Mouse (Mus musculus) yolk sac, embryonic 10.5 days (tissue): ENCODE results near the gene Hist1h2ab.
A peak's percentile ranks its signal among the peaks of the same experiment; 100 is the strongest.
"Not testable (repeated sequence)": the region's sequence is repeated elsewhere in the genome, so short reads cannot be mapped to it uniquely, and the experiment has no call there.

Source experiments
- DNase-seq: peaks from one replicate; pipeline ENCODE4 v3.0.0-alpha.2; 2017; ENCODE audit warnings: low spot score

Hist1h2ab gene

DNA sequence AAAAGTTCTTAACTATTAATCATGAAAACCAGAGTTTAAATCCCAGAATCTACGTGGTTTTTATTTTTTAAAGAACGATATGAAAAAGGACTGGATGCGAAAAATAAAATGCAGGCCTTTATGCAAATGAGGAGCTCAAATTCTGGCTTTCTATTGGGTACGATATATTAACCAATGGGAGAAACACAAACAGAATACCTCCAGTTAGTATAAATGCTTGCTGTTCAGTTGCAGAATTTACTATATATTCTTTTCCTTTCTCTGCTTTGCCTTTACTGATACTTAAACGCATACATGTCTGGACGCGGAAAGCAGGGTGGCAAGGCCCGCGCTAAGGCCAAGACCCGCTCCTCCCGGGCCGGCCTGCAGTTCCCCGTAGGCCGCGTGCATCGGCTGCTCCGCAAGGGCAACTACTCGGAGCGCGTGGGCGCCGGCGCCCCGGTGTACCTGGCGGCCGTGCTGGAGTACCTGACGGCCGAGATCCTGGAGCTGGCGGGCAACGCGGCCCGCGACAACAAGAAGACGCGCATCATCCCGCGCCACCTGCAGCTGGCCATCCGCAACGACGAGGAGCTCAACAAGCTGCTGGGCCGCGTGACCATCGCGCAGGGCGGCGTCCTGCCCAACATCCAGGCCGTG lies at the start of gene Hist1h2ab:
Gene Hist1h2ab, plus strand, starts transcription at position 288 of the 639 bp plus-strand sequence.
- DNase-seq, result peak; percentile 88

DNA sequence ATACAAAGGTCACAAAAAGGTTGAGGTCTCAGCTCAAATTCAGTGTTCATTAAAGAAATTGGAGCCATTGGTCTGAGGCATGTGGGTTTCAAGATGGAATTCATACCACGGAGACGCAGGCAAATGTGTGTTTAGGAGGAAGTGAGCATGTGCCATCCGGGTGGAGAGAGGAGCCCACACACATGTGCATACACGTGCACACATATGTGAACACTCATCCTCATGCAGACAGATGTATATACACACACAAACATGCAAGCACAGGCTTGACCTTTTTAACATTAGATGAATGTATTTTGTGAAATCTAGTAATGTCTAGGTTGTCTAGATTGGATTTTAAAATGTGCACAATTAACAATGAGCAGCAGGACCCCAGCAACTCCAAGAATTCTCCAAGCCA lies 48.7 kb upstream of the Hist1h2ab start:
- no peak for DNase-seq

DNA sequence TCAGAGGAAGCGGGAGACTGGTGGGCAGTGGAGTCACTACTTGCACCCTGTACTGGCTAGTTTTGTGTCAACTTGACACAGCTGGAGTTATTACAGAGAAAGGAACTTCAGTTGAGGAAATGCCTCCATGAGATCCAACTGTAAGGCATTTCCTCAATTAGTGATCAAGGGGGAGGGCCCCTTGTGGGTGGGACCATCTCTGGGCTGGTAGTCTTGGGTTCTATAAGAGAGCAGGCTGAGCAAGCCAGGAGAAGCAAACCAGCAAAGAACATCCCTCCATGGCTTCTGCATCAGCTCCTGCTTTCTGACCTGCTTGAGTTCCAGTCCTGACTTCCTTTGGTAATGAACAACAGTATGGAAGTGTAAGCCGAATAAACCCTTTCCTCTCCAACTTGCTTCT lies 48.1 kb upstream of the Hist1h2ab start:
- DNase-seq, result not testable (repeated sequence)

DNA sequence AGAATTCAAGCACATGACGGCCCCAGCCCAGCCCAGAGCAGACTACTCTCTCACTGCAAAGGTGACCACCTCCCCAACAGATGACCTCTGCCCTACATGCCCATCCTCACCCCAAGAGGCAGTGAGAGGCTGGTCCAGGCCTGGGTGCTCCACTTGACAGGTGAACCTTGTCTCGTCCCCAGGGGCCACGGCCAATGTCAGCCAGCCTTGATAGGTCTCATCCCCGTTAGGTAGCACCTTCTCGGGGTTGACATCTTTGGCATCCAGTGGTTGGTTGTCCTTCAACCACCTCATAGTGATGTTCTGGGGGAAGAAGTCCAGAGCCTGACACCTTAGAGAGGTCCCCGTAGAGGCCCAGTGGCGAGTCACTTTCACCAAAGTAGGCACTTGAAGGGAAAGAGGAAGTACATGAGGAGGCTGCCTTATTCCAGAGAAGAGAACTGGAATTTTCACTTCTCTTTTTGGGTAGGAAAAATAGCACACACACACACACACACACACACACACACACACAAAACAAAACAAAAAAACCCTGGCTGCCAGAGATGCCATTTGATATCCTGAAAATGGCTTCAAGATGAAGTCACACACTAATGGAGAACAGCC lies 45.1 kb upstream of the Hist1h2ab start:
- no peak for DNase-seq

DNA sequence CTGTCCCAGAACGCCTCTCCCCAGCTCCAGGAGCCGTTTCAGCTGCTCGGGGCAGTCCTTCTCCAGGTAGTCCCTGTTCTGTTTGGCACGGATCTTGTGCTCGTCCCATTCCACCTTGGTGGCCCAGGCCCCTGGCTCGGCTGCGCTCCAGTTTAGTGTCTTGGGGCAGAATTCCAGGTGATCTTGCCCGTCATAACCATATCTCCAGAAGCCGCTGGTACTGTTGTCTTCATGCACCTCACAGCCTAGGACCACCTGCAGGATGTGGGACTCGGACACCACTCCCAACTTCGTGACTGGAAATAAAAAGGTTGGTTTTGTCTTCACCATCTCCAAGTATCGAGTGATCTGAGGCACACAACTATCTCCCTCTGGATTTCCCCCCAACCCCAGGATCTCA lies 44.2 kb upstream of the Hist1h2ab start:
- DNase-seq, result no peak

DNA sequence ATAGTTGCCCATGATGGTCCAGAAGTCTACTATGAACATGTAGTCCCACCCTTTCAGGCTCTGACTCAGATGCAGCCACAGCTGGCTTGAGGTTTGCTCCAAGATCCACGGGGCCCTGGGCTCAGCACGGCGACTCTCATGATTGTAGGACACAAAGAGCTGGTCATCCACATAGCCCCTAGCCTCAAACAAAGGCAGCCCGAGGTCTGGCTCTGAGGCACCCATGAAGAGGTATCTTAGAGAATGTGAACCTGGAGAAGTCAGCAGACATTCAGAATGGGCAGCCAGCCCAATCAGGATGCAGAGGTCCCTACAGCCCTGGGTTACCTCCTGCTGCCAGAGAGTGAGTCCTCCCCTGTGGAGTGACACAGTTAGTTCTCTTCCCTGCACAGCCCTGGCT lies 42.9 kb upstream of the Hist1h2ab start:
- DNase-seq, result no peak

DNA sequence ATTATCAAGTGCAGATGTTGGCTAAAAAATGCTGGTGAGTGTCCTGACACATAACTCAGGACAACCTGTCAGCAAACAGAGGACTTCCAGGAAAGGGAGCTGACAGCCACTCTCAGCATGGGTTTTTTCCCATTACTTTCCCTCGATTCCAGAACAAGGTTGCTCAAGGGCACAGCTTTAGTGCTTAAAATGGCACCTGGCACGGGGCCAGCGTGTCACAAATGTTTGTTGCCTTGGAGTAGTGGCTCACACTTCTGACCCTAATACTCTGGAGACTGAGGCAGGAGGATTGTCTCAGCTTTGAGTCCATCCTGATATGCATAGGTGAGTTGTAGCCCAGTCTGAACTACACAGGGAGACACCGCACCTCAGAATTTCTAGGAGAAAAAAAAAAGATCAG lies 42.3 kb upstream of the Hist1h2ab start:
- DNase-seq, result no peak

DNA sequence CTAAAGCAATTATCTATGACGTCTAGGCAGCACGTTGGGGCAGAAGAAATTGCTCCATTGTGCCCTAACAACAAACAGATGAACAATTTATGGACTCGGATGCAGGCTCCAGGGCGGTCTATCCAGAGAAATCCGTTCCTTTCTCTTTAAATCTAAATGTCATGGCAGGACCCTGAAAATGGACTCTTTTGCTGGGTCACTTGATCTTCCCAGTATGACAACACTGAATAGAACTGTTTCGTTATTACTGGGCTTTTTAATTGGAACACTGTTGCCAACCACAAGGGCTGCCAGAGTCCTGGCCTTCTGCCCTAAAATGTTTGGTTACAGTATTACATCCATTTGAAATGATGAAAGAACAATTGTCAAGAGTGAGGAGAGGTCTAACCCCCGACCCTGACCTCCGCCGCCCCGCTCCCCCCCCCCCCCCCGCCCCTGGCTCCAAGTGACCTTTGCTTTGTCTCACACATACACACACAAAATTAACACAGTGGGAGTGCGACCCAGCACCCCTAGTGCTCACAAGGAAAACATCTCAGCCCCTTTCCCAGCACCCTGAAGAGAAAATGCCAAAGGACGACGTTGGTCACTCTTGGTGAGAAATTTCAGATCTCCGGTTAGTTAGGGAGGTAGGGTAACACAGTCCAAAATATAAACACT lies 41.1 kb upstream of the Hist1h2ab start:
- no peak for DNase-seq

DNA sequence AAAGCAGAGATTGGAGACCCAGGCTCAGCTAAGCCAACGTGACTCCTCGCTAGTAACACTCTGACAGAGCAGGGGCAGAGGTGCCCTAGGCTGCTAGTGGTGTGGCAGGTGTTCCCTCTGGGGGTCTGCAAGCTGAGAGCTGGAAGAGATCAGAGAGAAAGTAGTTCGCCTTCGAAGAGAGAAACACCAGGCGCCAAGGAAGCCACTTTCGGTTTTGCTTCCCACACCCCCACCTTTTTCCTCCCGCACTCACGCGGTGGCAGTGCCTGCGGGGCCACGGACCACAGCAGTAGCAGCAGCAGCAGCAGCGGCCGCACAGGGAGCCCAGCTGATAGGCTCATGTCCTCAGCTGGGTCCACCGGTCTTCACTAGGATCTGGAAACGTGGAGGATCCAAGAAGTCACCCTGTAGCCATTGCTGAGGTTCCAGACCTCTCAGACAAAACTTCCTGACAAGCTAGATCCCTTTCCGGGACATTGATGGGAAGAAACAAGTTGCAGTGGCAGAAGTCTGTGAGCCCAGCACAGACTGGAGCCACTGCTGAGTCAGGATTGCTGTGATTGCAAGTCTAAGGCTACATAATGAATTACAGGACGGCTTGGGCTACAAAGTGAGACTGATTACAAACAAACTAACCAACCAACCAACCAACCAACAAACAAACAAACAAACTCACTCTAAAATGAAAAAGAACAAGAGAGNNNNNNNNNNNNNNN lies 40.4 kb upstream of the Hist1h2ab start, which contains the start of gene Hfe:
Gene Hfe, minus strand, starts transcription at position 481 of the 716 bp plus-strand sequence.
- peak; percentile 47 for DNase-seq

DNA sequence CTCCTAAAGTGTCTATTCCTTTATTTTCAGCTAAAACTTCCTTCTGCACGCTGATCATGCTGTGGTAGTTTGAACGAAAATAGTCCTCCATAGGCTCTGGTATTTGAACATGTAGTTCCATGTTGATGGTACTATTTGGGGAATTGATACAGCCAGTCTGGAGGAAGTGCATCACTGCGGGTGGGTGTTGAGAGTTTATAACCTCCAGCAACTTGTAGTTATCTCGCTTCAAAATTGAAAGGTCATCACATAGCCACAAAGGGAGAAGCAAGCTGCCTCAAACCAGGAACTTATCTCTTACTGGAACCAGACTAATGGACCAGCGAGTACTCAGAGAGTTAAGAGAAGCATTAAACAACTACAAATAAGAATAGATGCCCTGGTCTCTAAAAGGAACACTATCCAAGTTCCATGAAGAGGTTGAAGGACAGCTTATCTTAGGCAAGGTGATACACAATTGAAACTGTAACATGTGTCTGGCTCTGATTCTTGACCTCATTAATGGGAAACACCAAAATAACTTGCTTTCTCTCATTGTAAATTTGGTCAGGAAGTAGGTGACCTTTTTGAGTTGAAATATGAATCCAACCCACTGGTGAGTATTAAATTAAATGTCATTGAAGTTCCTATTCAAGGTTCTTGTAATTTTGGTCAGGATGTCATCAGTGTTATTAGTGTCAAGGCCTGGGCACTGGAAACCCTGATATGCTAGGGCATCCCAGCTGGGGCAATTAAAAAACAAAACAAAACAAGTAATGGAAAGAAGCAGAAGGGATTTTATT lies 34.5 kb upstream of the Hist1h2ab start:
- no peak for DNase-seq

DNA sequence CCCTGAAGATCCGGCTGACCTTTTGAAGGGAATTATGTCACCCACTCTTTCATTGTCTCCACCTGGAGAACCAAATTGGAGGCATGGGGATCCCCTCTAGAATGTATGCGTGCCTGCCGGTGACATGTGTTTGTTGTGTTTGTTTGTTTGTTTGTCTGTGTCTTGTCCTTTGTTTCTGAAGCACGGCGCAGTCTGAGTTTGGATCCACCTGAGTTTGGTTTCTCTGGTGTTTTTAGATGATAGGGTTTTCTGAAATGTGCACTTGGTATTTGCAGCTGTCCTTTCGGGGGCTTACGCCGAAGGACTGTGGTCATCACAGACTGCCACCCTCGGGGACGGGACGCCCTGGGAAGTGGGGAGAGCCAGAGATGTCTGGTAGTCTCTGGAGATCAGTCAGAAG lies 33.8 kb upstream of the Hist1h2ab start:
- no peak for DNase-seq

DNA sequence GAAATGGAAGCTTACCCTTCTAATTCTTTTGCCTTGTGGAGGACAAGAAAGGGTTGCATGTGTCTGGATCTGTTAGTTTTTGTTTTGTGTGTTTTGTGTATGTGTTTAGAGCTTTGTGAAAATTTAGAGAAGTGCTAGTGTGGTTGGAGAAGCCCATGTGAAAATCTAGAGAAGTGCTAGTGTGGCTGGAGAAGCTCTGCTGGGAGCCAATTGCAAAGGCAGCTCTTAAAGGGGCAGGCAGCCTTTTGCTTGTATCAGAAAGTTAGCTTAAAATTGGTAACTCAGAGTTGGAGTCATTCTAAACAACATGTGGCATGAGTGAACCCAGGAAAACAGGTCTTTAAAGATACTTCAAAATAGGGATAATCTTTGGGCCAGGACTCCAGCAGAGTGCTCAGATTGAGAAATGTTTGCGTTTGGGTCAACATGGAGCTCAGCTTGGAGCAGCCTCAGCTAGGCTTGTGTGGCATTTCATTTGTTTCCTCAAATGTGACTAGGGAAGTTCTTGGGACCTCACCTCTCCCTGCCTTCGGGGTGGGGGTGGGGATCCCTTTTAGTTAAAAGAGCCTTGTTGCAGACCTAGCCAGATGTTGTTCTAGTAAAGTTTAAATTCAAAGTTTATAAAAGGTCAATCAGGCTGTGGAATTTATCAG lies 33.2 kb upstream of the Hist1h2ab start:
- DNase-seq, result not testable (repeated sequence)

DNA sequence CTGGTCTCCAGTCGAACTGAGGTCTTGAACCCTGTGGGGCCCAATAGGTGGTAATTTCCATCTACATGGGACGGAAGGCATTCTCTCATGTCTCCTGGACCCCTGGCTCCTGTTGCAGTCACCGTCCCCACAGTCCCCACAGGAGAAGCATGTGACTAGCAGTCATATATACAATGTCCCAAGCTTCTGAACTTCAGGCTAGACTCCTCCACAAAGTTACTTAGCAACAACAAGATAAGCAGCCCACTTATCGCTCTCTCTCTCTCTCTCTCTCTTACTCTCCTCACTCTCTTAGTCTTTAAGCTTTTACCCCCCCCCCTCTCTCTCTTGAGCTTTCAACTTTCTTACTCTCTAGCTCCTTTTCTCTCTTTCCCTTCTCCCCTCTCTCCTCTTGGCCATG lies 26.7 kb upstream of the Hist1h2ab start:
- no peak for DNase-seq

DNA sequence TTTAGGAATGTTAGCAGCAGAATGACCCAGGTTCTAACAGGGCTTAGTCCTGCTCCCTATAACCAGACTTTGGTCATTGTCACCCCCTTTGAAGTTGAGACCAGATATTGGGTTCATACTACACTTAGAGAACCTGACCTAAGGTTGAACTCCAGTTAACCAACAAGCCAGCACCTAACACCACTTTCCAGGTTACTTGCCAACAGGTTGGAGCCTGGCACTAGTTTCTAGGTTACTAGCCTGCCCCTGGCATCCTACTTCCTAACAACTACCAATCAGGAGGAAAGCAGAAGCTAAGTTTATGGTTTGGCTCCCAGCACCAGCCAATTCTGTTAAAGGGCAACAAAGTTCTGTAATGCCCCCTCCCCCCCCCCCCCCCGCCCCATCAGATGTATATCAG lies 25.7 kb upstream of the Hist1h2ab start:
- no peak for DNase-seq

DNA sequence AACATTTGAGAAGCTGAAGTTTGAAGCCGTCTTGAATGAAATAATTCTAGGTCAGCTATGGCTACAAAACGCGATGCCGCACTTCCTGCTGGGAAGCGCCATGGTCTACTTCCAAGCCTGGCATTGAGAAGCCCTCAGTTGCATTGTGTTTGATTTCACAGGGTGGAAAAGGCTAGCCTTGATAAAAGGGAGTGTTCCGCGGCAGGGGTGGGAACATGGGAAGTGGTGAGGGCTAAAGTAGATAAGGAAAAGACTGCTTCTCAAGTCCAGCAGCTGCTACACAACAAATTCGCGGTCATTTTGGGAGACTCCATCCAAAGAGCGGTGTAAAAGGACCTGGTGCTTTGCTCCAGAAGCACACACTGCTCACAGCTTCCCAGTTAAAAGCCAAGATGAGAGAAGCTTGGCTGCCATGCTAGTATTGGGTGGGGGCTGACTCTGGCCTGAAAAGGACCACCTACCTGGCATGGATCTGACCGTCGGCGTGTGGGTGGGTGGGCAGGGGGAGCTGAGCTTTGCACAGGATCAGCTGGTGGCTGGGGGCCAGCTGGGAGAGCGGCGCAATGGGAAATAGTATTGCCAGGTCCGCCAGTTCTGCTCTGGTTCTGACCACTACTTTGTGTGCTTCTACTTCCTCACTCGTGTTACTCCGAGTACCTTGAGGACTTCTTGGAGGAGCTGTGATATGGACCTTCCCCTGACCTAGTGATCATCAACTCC lies 22.3 kb upstream of the Hist1h2ab start:
- DNase-seq, result no peak

DNA sequence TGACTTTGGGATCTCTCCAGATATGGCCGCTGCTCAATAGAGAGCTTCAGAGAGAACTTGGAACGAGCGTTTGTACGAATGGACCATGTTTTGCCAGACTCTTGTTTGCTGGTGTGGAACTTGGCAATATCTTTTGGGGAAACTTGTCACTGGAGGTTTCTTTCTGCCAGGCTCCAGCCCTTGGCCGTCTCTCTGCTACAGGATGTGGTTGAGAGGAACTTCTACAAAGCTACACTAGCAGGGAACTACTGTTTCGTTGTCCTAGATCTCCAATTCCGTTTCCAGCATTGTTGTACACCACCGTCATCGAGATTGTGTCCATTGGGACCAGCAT lies 21.8 kb upstream of the Hist1h2ab start:
- no peak for DNase-seq

DNA sequence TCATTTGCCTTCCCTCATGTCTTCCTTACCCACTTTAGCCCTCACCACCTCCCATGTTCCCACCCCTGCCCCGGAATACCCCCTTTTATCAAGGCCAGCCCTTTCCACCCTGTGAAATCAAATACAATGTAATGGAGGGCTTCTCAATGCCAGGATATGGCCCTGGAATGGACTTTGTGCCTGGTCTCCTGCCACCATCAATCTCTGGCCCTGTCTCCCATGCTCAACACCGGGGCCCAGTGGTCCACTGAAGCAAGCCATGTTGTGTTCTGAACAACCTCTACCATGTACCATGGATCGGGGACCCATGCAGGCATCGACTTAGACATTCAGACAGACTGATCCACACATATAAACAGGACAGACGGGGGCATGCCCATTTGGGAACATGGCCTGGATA lies 21.2 kb upstream of the Hist1h2ab start:
- DNase-seq, result no peak

DNA sequence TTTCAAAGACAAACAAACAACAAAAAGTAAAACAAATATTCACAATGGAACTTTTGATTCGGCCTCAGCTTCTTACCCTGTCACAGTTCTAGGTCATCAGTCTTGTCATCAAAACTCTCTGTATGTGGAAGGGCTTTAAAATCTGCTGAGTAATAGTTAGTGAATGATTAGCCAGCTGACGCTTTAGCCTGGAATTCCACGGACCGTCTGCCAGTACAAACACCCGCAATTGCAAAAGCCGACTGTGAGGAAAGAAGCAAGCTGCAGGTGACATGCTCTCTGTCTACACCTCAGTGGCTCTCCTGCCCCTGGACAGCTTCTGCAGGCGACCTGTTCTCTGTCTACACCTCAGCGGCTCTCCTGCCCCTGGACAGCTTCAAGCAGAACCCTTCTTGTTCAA lies 20.4 kb upstream of the Hist1h2ab start:
- DNase-seq, result peak; percentile 86

DNA sequence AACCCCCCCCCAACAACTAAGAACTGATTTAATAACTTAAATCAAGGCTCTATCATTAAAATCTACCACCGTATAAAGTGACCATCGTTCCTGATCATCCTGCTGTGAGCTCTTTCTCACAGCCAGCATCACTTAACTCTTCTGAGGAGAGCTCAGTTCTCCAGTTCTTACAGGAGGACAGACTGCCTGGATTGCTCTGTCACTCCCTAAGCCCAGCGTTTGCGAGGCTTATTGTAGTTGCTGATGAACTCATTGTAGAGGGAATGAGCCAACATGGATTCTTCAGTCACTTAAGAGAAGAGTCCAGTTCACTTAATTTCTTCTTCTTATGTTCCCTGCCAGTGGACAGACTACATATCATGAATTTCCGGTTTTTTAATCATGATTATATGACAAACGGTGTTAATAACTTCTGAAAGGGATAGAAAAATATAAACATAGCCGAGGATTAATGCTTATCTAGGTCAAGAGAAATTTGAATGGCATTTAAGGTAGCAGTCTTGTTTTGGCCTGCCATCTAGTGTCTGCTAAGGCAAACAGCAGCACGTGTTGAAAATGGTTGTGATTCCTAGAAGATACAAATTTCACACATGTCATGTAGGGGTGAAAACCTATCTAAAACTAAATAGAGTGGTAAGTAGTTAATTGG lies 18.6 kb upstream of the Hist1h2ab start:
- DNase-seq, result no peak

DNA sequence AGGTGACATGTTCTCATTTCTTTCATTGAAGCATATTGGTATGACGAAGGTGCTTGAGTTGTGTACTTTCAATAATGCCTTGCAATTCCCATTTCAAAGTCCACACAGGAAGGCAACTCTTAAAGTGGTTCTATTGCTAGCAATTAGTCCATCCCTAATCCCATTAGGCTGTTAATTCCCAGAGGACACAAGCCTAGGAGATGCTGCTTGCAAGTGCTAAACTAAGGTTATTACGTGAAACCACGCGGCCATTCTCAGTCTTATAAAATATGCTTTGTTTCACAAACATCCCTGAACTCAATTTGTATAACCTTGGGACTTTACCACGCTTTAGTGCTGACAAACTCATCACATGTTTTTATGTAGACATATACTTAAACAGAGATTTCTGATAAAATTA lies 13.8 kb upstream of the Hist1h2ab start:
- no peak for DNase-seq
